Mouse (Mus musculus) heart, embryonic 16.5 days (tissue): ENCODE measurements at regions not wholly inside any gene's neighbourhood (a gene's known extent, or its start where the extent isn't known, plus 50 kb on each side); places are given as distances from the start of the nearest gene placed in this dataset.

Experiments used
- ATAC-seq: fragments of 200-750 bp; cut with Nextera tagmentation; replicated peaks from 2 replicates; pipeline ENCODE4 v1.8.0; 2017; ENCODE audit warnings: moderate number of reproducible peaks; ENCODE audit not compliant: insufficient read depth, low FRiP score; ENCODE audit errors: extremely low read depth
- H3K27ac ChIP-seq: fragments of 300-500 bp; sonication (generic); 2 replicates; pipeline ENCODE4 v1.5.1; 2014; ENCODE audit warnings: mild to moderate bottlenecking, low read length, control low read depth, moderate library complexity
- H3K27me3 ChIP-seq: fragments of 300-500 bp; sonication (generic); 2 replicates; pipeline ENCODE4 v1.6.1; 2014; ENCODE audit warnings: low read length, mixed read lengths; ENCODE audit not compliant: control insufficient read depth, insufficient read depth
- H3K36me3 ChIP-seq: fragments of 300-500 bp; sonication (generic); 2 replicates; pipeline ENCODE4 v1.6.1; 2014; ENCODE audit not compliant: control insufficient read depth, insufficient read depth
- H3K4me1 ChIP-seq: fragments of 300-500 bp; sonication (generic); 2 replicates; pipeline ENCODE4 v1.6.1; 2014; ENCODE audit warnings: low read length, mixed read lengths; ENCODE audit not compliant: control insufficient read depth, insufficient read depth
- H3K4me2 ChIP-seq: fragments of 300-500 bp; sonication (generic); 2 replicates; pipeline ENCODE4 v1.6.1; 2014; ENCODE audit warnings: low read depth, mild to moderate bottlenecking, control low read depth, low read length
- H3K4me3 ChIP-seq: fragments of 300-500 bp; sonication (generic); 2 replicates; pipeline ENCODE4 v1.5.1; 2014; ENCODE audit warnings: mild to moderate bottlenecking, control low read depth, low read length
- H3K9ac ChIP-seq: fragments of 300-500 bp; sonication (generic); 2 replicates; pipeline ENCODE4 v1.6.1; 2014; ENCODE audit warnings: low read length, control low read depth
- H3K9me3 ChIP-seq: fragments of 300-500 bp; sonication (generic); replicated peaks from 2 replicates; pipeline ENCODE4 v1.6.1; 2016; ENCODE audit warnings: low read length; ENCODE audit not compliant: control insufficient read depth
- WGBS: fragments of 180-500 bp; shearing (Covaris S2); extraction: QIAGEN DNeasy Blood & Tissue Kit; methylation state at CpG from one replicate; pipeline ENCODE4 v1.1.7; 2014; 5-methylcytosine and 5-hydroxymethylcytosine counted together

DNA sequence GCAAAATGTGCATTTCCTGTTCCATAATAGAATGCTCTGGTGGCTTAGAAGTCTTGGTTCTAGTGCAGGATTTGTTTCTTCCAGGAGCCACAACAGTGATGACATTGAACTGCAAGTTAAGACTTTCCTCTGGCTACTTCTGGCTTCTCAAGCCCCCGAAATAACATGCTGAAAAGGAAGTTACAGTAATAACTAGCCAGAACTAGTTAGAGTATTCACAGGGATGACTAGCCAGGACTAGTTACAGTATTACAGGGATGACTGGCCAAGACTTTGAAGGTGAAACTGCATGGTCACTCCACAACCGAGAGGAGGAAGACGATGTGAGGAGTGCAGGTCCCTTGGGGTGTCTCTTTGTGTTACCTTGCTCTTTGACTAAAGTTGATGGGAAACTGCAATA, 126.6 kb upstream of the Gm3448 start:
- 71% methylated on average over 3 of the region's 3 CpGs for WGBS
- ATAC-seq, result no peak
- no peaks in the 10 kb centered on the region for H3K36me3 ChIP-seq
- H3K4me2 ChIP-seq, result no peak overlapping the region
- H3K4me3 ChIP-seq, result no peak overlapping the region
- H3K27ac ChIP-seq, result no peak overlapping the region
- H3K9ac ChIP-seq, result no peak overlapping the region
- H3K9me3 ChIP-seq, result no peaks in the 10 kb centered on the region
- H3K4me1 ChIP-seq, result no peaks in the 10 kb centered on the region
- no peaks in the 10 kb centered on the region for H3K27me3 ChIP-seq

DNA sequence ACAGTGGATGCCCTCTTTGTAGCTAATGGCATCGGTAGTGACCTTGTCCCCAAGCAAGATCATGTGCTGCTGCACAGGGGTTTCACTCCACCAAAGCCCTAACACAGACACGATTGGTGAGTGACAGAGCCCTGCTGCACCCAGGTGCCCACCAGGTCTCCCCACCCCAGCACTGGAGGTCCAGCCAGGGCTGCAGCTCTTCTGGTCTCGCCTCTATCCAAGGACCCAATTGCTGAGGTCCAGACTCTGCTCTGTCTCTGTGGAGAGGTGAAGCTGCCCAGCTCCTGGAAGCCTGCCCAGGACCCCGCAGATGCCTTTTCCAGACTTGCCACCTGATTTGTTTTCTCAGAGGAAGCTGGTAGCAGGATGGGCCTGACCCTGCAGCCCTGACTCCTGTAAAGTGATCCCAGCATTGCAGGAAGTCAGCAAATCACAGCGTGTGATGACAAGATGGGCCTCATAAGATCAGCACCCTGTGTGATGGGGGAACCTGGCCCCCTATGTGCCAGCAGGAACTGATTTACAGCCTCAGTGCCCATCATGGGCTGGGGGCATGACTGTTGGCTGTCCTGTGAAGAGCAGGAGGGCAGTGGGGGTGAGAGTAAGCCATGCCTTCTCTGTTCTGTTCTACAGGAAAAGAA, 116.5 kb upstream of the Gm3448 start:
- Histone ChIP-seq H3K4me1 (no peaks in the 10 kb centered on the region), H3K27me3 (no peaks in the 10 kb centered on the region), H3K9ac (no peak overlapping the region), H3K27ac (no peak overlapping the region), H3K4me2 (no peak overlapping the region), H3K9me3 (no peaks in the 10 kb centered on the region), H3K36me3 (no peaks in the 10 kb centered on the region), H3K4me3 (no peak overlapping the region)
- 59% methylated on average over 5 of the region's 5 CpGs for whole genome bisulfite sequencing
- no peak for ATAC-seq

DNA sequence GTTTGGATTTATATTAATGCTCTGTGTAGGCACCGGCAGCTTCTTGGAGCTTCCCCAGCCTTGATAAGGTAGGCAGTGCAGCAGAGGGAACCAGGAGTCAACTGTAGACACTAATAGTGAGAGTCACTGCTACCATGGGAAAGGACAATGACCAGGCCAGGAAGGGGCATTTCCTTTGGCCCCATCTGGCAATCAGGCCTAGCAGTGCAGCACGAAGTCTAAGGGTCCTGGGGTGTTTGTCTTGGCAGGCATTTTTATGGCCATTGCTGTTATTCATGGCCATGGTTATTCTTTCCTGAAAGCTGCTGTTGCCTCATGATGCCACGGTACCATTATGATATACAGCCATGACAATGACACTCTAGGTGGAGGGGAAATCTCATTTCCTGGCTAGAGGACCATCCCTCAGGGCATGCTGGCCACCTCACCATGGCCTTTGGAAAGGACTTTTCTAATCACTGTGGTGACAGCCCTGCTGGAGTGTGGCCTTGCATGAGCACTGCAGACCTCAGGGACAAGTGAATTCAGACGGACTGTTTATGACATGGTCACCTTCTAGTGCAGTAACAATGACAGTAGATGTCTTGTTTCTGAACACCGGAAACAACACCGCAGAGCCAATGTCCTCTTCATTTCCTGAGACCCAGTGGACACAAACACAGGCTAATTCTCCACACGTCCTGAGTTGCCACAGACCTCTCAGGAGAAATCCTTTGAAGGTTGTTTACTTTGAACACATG, 111.8 kb upstream of the Gm3448 start:
- 0 out of 2 replicates have a peak, but pooled peaks have one; percentile 49 for ATAC-seq
- no peaks in the 10 kb centered on the region for H3K9me3 ChIP-seq
- 59% methylated on average over 7 of the region's 7 CpGs for WGBS
- no peaks in the 10 kb centered on the region for H3K27me3 ChIP-seq
- H3K4me3 ChIP-seq, result no peak overlapping the region
- H3K27ac ChIP-seq, result no peak overlapping the region
- no peak overlapping the region for H3K9ac ChIP-seq
- no peaks in the 10 kb centered on the region for H3K36me3 ChIP-seq
- H3K4me2 ChIP-seq, result no peak overlapping the region
- H3K4me1 ChIP-seq, result peaks cover 4% of the 10 kb centered on the region; the same call in 1 of the 2 replicates

DNA sequence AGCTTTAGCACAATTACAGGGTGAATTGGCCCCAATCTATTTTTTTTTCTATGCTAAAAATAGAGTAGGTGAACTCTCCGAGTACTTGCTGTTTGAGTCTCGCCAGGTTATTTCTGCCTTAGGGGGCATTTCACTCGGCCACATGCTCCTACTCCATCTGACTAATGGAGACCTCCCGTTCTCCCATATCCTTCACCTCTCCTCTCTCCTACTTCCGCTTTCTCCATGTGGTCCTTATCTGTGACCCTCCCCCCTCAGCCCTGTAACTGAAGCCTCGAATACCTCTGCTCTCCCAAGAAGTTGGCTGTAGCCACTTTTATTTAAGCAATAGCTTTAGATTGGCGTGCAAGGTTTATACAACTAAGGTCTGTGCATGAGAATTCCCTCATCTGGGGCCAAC, 111.1 kb upstream of the Gm3448 start:
- Histone ChIP-seq H3K27ac (no peak overlapping the region), H3K36me3 (no peaks in the 10 kb centered on the region), H3K9me3 (no peaks in the 10 kb centered on the region), H3K4me3 (no peak overlapping the region), H3K4me1 (peaks cover 4% of the 10 kb centered on the region; the same call in 1 of the 2 replicates), H3K9ac (no peak overlapping the region), H3K4me2 (no peak overlapping the region), H3K27me3 (no peaks in the 10 kb centered on the region)
- 26% methylated on average over 7 of the region's 7 CpGs for WGBS
- no peak for ATAC-seq

DNA sequence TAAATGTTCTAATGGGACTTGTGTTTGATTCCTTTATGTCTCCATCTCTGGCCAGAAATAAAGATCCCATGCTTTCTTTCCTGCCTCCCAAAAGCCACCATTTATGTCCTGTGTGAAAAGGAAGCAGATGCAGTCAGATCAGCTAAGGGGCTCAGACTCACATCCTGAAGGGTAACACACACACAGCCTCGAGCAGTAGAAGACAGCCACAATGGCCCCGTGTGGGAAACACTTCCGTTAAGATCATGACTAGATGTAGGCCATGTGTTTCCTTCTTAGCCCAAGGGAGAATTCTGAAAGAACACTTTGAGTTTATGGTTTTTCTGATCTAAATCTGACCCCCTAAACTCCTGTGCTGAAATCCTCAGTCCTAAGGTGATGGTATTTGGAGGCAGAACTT, 110.4 kb upstream of the Gm3448 start:
- no peak for ATAC-seq
- Histone ChIP-seq H3K4me1 (peaks cover 4% of the 10 kb centered on the region; the same call in 1 of the 2 replicates), H3K9me3 (no peaks in the 10 kb centered on the region), H3K36me3 (no peaks in the 10 kb centered on the region), H3K4me3 (no peak overlapping the region), H3K27me3 (no peaks in the 10 kb centered on the region), H3K9ac (no peak overlapping the region), H3K27ac (no peak overlapping the region), H3K4me2 (no peak overlapping the region)
- 62% methylated on average over 3 of the region's 3 CpGs for WGBS

DNA sequence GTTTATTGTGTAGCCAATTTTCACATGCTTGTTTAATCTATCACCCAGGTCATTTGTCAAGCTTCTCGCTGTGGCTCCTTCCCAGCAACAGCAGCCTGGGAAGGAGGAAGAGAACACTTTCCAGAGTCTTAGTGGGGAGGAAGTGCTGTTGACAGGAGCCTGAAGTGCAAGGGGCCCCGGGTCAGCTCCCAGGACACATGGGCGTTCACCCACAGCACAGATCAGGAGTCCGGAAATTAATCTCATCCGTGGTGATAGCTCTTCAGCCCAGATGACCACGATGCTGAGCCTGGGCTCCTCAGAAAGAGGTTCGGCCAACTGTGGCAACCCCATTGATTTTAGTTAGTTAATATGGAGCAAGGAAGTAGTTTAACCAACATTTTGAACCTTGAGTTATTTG, 105.3 kb upstream of the Gm3448 start:
- no peak for ATAC-seq
- H3K27ac ChIP-seq, result no peak overlapping the region
- H3K4me2 ChIP-seq, result no peak overlapping the region
- no peaks in the 10 kb centered on the region; the same call in 1 of the 2 replicates for H3K27me3 ChIP-seq
- H3K4me3 ChIP-seq, result no peak overlapping the region
- no peak overlapping the region for H3K9ac ChIP-seq
- H3K4me1 ChIP-seq, result no peaks in the 10 kb centered on the region
- WGBS, result 27% methylated on average over 7 of the region's 7 CpGs
- no peaks in the 10 kb centered on the region for H3K36me3 ChIP-seq
- H3K9me3 ChIP-seq, result no peaks in the 10 kb centered on the region

DNA sequence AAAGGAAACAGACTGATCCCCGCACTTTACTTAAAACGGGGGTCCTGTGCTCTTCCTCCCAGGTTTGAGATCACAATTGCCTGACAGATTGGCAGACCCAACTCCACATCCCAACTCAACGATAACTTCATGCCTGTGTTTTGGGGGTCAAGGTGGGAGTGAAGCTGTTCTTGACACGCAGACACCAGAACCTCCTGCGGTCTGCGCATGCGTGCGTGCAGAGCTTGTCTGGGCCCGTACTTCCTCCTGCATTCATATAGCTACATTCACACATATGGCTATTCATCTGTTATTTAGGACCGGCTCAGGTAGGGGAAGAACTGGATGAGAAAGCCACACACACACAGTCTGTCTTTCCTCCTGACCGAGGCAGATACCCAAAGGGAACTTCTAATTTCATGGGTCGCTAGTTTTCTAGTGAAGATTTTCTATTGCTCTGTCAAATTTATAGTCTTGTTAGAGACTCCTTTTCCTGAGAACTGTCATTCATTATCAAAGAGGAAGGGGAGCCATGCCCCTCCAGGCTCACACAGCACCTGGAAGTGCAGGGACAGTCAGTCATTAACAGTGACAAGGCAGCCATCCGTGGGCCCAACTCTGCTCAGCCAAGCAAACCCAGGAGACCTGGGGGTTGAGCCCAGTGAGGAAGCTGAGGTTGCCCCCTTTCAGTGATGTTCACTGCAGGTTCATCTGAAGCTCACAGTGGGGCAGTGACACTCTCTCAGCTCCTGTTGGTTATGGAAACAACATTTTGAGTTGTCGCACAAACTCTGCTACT, 104.0 kb upstream of the Gm3448 start:
- no peaks in the 10 kb centered on the region for H3K9me3 ChIP-seq
- no peak overlapping the region for H3K4me2 ChIP-seq
- 83% methylated on average over 14 of the region's 14 CpGs for WGBS
- ATAC-seq, result no peak
- no peaks in the 10 kb centered on the region; the same call in 1 of the 2 replicates for H3K27me3 ChIP-seq
- no peaks in the 10 kb centered on the region for H3K36me3 ChIP-seq
- no peak overlapping the region for H3K27ac ChIP-seq
- H3K4me3 ChIP-seq, result no peak overlapping the region
- no peak overlapping the region for H3K9ac ChIP-seq
- H3K4me1 ChIP-seq, result no peaks in the 10 kb centered on the region

DNA sequence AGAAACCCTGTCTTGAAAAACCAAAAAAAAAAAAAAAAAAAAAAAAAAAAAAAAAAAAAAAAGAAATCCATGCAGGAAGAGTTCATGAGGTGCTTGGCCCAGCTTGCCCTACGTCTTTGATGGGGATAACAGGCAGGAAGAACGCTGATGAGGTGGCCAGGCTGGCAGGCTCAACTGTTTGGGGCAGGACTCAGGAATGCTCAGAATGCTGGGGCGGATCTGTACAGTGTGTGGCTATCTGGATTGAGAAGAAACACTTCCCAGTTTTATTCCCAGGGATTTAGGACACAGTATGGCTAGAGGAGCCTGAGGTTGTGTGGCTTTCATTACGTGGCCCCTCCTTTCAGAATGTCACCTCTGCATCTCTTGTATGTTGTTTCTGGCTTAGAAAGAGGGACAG, 99.1 kb upstream of the Gm3448 start:
- Histone ChIP-seq H3K27ac (no peak overlapping the region), H3K4me3 (no peak overlapping the region), H3K36me3 (no peaks in the 10 kb centered on the region), H3K9ac (no peak overlapping the region), H3K9me3 (no peaks in the 10 kb centered on the region), H3K4me2 (no peak overlapping the region), H3K4me1 (no peaks in the 10 kb centered on the region), H3K27me3 (no peaks in the 10 kb centered on the region; the same call in 1 of the 2 replicates)
- 38% methylated on average over 4 of the region's 4 CpGs for WGBS
- no peak for ATAC-seq
